Mouse (Mus musculus): ENCODE data around the gene Ugt1a5. TPM values are rescaled to one million over a fixed set of nuclear protein-coding genes. Genes with fewer than 3 reads are reported as not detected.

The Ugt1a5 gene
- polyA plus RNA-seq, 1 experiment, result 0.04 TPM

DNA sequence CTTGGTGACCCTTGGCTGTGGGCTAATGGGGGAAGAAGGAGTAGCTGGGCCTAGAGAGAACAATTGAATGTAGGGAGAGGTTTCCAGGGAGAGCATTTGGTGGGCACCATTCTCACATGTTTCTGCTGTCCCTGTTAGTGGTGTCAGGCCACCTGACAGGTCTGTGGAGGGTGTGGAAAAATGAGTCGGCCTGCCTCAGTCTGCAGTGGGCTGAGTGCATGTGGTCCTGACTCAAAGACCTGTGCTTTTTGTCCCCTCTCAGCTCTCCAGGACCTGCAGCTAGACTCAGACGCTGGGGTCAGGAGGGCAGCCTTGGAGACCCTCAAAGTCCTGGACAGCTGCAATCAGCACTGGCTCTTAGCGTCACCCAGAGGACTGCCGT, 93.8 kb downstream of the Ugt1a5 start:
- H3K9me3 ChIP-seq, result peaks cover 35% of the 10 kb centered on the region
- H3K36me3 ChIP-seq (replicated peaks; ENCODE audit: low read length), result peaks cover 55% of the 10 kb centered on the region
- TF ChIP-seq GATA1 (IDR thresholded peaks at IDR 0.05; ENCODE audit: borderline replicate concordance, low read length) (no peak), FLI1 (IDR thresholded peaks at IDR 0.05; ENCODE audit: low read length) (no peak)
- no peak overlapping the region for H3K4me3 ChIP-seq (replicated peaks)
- peaks cover 33% of the 10 kb centered on the region for H3K4me1 ChIP-seq
- peaks cover 11% of the 10 kb centered on the region for H3K27me3 ChIP-seq (replicated peaks)

DNA sequence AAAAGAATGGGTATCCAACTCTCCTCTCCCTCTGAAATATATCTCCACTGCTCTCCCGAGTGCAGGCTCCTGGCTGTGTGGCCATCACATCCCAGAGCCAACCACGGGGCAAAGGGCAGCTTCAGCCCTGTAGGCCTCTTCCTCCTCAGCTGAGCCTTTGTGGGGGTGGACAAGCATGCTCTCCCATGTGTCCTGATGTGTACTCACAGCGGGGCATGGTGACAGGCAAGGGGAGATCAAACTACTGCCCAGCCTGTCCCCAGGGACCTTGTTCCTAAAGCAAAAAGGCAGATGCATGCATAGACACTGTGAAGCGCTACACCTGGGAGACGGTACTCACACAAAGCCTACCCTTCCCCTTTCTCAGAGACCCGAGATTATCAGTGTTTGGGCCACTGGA, 94.3 kb downstream of the Ugt1a5 start:
- TF ChIP-seq FLI1 (IDR thresholded peaks at IDR 0.05; ENCODE audit: low read length) (0 out of 2 replicates have a peak, but pooled peaks have one; percentile 16), GATA1 (IDR thresholded peaks at IDR 0.05; ENCODE audit: borderline replicate concordance, low read length) (no peak)
- H3K36me3 ChIP-seq (replicated peaks; ENCODE audit: low read length), result peaks cover 60% of the 10 kb centered on the region
- H3K9me3 ChIP-seq, result peaks cover 30% of the 10 kb centered on the region
- H3K4me1 ChIP-seq, result peaks cover 33% of the 10 kb centered on the region
- peak overlapping the region; percentile 1 for H3K4me3 ChIP-seq (replicated peaks)
- H3K27me3 ChIP-seq (replicated peaks), result peaks cover 11% of the 10 kb centered on the region

DNA sequence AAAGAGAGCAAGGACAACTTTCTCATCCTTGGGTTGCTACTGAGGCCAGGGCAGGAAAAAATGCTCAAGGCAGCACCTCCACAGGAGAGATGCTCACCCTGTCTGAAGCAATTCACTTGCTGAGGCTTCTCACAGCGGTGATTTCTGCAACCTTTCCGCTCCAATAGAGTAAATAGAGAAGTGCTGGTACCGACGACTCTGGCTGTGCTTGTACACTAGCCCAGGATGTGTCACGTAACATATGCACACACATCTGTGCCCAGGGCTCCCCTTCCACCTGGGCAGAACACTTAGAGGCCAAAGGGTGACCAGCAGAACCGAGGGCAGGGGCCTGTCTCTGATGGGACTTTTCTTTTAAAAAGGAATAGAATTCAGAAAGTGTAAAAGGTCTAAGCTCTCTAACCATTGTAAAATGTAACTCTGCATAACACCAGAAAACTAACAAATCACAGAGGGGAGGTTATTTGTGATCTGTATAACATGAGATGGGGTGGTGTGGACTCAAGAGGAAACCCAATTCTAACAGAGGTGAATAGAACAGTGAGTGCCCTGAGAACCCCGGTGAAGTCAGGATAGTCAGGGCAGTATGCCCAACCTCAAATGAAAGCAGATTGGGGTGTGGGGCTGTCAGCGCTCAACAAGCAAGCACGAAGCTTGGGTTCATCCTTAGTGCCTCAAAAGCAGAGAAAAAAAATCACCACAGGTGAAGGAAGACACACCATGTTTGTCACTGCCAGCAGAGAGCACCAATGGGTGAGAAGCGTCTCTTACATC, 95.0 kb downstream of the Ugt1a5 start:
- peaks cover 6% of the 10 kb centered on the region for H3K27me3 ChIP-seq (replicated peaks)
- H3K4me3 ChIP-seq (replicated peaks), result no peak overlapping the region
- H3K9me3 ChIP-seq, result peaks cover 23% of the 10 kb centered on the region
- TF ChIP-seq FLI1 (IDR thresholded peaks at IDR 0.05; ENCODE audit: low read length), result no peak
- TF ChIP-seq GATA1 (IDR thresholded peaks at IDR 0.05; ENCODE audit: borderline replicate concordance, low read length), result no peak
- peaks cover 33% of the 10 kb centered on the region for H3K4me1 ChIP-seq
- peaks cover 66% of the 10 kb centered on the region for H3K36me3 ChIP-seq (replicated peaks; ENCODE audit: low read length)

DNA sequence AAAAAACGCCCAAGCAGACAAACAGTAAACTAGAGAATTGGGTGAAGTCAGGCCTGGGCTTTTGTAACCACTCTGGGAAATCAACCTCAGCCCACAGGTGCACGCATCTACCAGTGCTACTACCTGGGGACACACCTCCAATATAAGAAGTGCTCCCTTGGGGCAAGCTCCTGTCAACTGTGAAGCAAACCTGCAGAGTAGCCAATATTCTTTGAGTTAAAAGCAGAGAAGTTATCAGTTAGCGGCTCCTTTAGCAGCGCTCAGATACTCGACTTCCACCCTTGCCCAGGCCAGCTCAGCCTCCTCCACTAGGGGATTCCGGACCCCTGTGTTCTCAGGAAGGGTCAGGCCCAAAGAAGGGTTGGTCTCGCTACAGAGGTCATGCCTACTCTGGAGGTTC, 95.9 kb downstream of the Ugt1a5 start:
- Histone ChIP-seq H3K36me3 (replicated peaks; ENCODE audit: low read length) (peaks cover 76% of the 10 kb centered on the region), H3K9me3 (peaks cover 15% of the 10 kb centered on the region), H3K4me1 (peaks cover 33% of the 10 kb centered on the region), H3K4me3 (replicated peaks) (no peak overlapping the region), H3K27me3 (replicated peaks) (no peaks in the 10 kb centered on the region)
- TF ChIP-seq FLI1 (IDR thresholded peaks at IDR 0.05; ENCODE audit: low read length), result no peak
- no peak for TF ChIP-seq GATA1 (IDR thresholded peaks at IDR 0.05; ENCODE audit: borderline replicate concordance, low read length)

DNA sequence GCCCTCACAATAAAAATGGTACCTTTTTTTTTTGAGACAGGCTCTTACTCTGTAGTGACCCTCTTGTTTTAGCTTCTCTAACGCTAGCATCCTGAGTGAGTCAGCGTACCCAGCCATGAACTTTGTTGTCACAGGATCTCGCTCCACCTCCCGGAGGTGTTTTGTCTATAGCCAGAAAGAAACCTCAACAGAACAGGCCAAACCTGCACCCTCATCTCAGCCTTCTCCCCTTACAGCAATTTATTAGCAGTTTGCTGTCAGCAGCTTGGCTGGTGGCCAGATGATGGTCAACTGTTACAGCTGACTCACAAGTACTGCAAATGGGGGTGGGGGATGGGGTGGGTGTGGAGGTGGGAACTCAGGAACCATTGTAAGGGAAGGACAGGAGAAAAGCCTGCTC, 96.4 kb downstream of the Ugt1a5 start:
- Histone ChIP-seq H3K9me3 (peaks cover 12% of the 10 kb centered on the region), H3K36me3 (replicated peaks; ENCODE audit: low read length) (peaks cover 81% of the 10 kb centered on the region), H3K4me3 (replicated peaks) (no peak overlapping the region), H3K4me1 (peaks cover 33% of the 10 kb centered on the region), H3K27me3 (replicated peaks) (no peaks in the 10 kb centered on the region)
- no peak for TF ChIP-seq FLI1 (IDR thresholded peaks at IDR 0.05; ENCODE audit: low read length)

DNA sequence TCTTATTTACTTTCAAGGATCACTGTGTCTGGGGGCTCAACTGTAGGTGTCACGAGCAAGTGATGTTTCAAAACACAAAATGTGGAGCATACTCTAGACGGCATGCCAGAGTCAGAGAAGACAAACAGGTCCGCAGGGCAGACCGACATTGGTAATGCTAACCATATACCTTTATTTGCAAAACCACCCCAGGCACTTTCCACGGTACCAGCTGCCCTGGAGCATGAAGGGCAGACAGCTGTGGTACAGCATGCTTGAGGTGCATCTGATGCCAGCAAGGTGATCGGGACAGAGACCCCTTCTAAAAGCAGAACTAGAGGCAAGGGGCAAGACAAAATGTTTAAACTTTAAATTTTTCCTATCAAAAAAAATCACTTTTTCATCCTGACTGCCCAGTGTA, 97.1 kb downstream of the Ugt1a5 start:
- Histone ChIP-seq H3K4me1 (peaks cover 33% of the 10 kb centered on the region), H3K27me3 (replicated peaks) (no peaks in the 10 kb centered on the region), H3K4me3 (replicated peaks) (no peak overlapping the region), H3K9me3 (peaks cover 6% of the 10 kb centered on the region), H3K36me3 (replicated peaks; ENCODE audit: low read length) (peaks cover 88% of the 10 kb centered on the region)
- no peak for TF ChIP-seq GATA1 (IDR thresholded peaks at IDR 0.05; ENCODE audit: borderline replicate concordance, low read length)
- no peak for TF ChIP-seq FLI1 (IDR thresholded peaks at IDR 0.05; ENCODE audit: low read length)

DNA sequence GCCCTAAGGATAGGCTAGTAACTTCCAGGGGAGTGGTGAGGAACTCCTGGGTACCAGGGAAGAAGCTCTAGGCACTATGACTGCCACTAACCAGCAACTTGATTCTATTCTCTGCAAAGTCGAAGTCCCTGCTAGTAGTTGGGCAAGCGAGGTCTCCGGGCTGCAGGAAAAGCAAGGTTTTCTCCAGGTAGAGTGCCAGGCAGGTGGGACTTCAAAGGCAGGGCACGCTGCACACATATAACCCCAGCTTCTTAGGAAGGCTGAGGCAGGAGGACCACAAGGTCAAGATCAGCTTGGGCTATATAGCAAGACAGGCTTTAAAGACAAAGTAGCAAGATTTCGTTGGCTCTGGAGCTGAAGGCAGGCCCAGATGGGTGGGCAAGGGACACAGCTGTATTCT, 98.0 kb downstream of the Ugt1a5 start:
- TF ChIP-seq FLI1 (IDR thresholded peaks at IDR 0.05; ENCODE audit: low read length) (no peak), GATA1 (IDR thresholded peaks at IDR 0.05; ENCODE audit: borderline replicate concordance, low read length) (no peak)
- no peak overlapping the region for H3K4me3 ChIP-seq (replicated peaks)
- peaks cover 32% of the 10 kb centered on the region for H3K4me1 ChIP-seq
- no peaks in the 10 kb centered on the region for H3K9me3 ChIP-seq
- H3K27me3 ChIP-seq (replicated peaks), result no peaks in the 10 kb centered on the region
- peaks cover 96% of the 10 kb centered on the region for H3K36me3 ChIP-seq (replicated peaks; ENCODE audit: low read length)

DNA sequence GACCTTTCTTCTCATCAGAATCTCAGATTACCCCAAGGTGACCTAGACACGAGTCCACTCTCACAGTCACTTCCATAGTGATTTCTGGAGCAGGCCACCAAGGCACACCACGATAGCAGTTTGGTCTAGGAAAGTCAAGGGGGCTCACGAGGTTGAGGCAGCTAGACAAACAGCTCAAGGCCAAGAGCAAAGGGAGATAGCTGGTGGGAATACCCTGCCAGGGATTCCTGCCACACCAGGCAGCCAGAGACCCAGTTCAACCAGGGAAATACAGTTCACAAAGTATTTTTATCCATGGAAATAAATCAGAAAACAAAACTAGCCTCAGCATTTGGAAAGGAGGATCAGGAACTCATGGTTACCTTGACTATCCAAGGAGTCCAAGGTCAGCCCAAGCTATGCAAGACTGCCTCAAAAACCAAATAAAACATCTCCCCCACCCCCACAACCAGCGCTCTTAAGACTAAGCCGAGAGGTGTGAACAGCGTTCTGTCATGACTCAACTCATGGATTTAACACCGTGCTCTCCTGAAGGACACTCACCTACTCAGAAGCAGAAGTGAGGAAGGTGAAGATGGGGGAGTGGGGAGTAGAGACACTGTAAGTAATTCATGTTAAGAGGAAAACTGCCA, 98.5 kb downstream of the Ugt1a5 start:
- TF ChIP-seq GATA1 (IDR thresholded peaks at IDR 0.05; ENCODE audit: borderline replicate concordance, low read length) (no peak), FLI1 (IDR thresholded peaks at IDR 0.05; ENCODE audit: low read length) (no peak)
- Histone ChIP-seq H3K4me1 (peaks cover 27% of the 10 kb centered on the region), H3K27me3 (replicated peaks) (no peaks in the 10 kb centered on the region), H3K4me3 (replicated peaks) (no peak overlapping the region), H3K36me3 (replicated peaks; ENCODE audit: low read length) (peaks cover 100% of the 10 kb centered on the region), H3K9me3 (no peaks in the 10 kb centered on the region)

DNA sequence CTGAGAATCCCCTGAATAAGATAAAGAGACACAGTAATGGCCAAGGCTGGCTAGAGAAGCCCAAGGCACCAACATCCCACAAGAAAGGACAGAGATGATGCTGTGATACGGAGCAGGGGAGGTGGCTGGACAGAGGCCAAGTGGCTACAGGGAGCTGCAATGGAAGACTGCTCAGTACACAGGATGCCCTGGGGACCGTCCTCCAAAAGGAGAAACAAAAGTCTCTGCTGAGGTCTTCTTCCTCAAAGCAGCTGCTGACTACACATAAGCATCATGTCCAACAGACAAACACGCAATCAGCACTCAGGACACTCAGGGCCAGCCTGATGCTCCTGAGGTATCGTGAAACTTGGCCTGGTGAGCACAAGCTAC, 99.0 kb downstream of the Ugt1a5 start:
- no peak for TF ChIP-seq GATA1 (IDR thresholded peaks at IDR 0.05; ENCODE audit: borderline replicate concordance, low read length)
- TF ChIP-seq FLI1 (IDR thresholded peaks at IDR 0.05; ENCODE audit: low read length), result no peak
- Histone ChIP-seq H3K9me3 (no peaks in the 10 kb centered on the region), H3K36me3 (replicated peaks; ENCODE audit: low read length) (peaks cover 100% of the 10 kb centered on the region), H3K27me3 (replicated peaks) (no peaks in the 10 kb centered on the region), H3K4me3 (replicated peaks) (no peak overlapping the region), H3K4me1 (peaks cover 22% of the 10 kb centered on the region)

DNA sequence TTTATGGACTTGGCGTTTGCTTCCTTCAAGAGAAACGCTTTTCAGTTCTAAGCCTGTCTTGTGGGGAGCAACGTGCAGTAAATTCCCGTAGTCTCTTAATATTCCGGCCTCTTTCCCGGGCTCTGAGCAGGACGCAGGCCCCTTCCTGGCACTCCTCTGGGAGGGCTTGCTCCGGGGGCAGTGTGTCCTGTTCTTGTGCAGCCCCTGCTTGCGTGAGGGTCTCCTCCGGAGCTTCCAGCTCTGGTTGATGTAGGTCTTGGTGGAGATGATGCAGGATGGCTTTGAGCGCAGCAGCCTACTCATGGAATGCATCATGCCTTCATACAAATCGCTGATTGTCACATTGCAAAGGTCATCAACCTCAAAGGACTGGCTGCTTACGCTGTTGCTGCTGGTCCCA, 100.3 kb downstream of the Ugt1a5 start:
- H3K9me3 ChIP-seq, result no peaks in the 10 kb centered on the region; the same call in 1 of the 2 replicates
- no peak overlapping the region for H3K4me3 ChIP-seq (replicated peaks)
- H3K4me1 ChIP-seq, result peaks cover 15% of the 10 kb centered on the region
- TF ChIP-seq FLI1 (IDR thresholded peaks at IDR 0.05; ENCODE audit: low read length), result no peak
- peaks cover 96% of the 10 kb centered on the region for H3K36me3 ChIP-seq (replicated peaks; ENCODE audit: low read length)
- no peaks in the 10 kb centered on the region for H3K27me3 ChIP-seq (replicated peaks)

All from megakaryocyte, embryonic 14.5 days (primary cell).